Mouse (Mus musculus) lung, postnatal 0 days (tissue): ENCODE data around the gene Osm. TPM values are rescaled to one million over a fixed set of nuclear protein-coding genes. Genes with fewer than 3 reads are reported as not detected.

Source experiments
- ATAC-seq: fragments of 200-750 bp; cut with Nextera tagmentation; 2 replicates; pipeline ENCODE4 v1.8.0; 2017; ENCODE audit warnings: moderate library complexity
- DNase-seq: peaks from one replicate; pipeline ENCODE4 v3.0.0-alpha.2; 2016; ENCODE audit warnings: low spot score
- H3K27ac ChIP-seq: fragments of 300-500 bp; sonication (generic); 2 replicates; pipeline ENCODE4 v1.5.1; 2014; ENCODE audit warnings: antibody characterized with exemption, mild to moderate bottlenecking, low read length, mixed read lengths
- H3K27me3 ChIP-seq: fragments of 300-500 bp; sonication (generic); replicated peaks from 2 replicates; pipeline ENCODE4 v1.6.1; 2014; ENCODE audit warnings: low read length, mixed read lengths; ENCODE audit not compliant: insufficient read depth
- H3K36me3 ChIP-seq: fragments of 300-500 bp; sonication (generic); 2 replicates; pipeline ENCODE4 v1.6.1; 2014; ENCODE audit warnings: low read length, mixed read lengths; ENCODE audit not compliant: insufficient read depth
- H3K4me1 ChIP-seq: fragments of 300-500 bp; sonication (generic); 2 replicates; pipeline ENCODE4 v1.6.1; 2014; ENCODE audit warnings: antibody characterized with exemption, low read depth, low read length, mixed read lengths; ENCODE audit not compliant: insufficient read depth
- H3K4me2 ChIP-seq: fragments of 300-500 bp; sonication (generic); replicated peaks from 2 replicates; pipeline ENCODE4 v1.6.1; 2014; ENCODE audit warnings: low read depth, mild to moderate bottlenecking, low read length, moderate library complexity, mixed read lengths
- H3K4me3 ChIP-seq: fragments of 300-500 bp; sonication (generic); 2 replicates; pipeline ENCODE4 v1.5.1; 2014; ENCODE audit warnings: low read depth, low read length
- H3K9ac ChIP-seq: fragments of 300-500 bp; sonication (generic); replicated peaks from 2 replicates; pipeline ENCODE4 v1.6.1; 2014; ENCODE audit warnings: low read depth, mild to moderate bottlenecking
- H3K9me3 ChIP-seq: fragments of 300-500 bp; sonication (generic); 2 replicates; pipeline ENCODE4 v1.6.1; 2016; ENCODE audit warnings: low read length, mixed read lengths
- CTCF ChIP-seq: IDR thresholded peaks from 2 replicates; pipeline ENCODE4 v1.5.1; 2016; ENCODE audit warnings: antibody characterized with exemption, mild to moderate bottlenecking
- EP300 ChIP-seq: IDR thresholded peaks from 2 replicates; pipeline ENCODE4 v1.6.1; 2016; ENCODE audit warnings: antibody characterized with exemption, mild to moderate bottlenecking, control low read depth
- WGBS: fragments of 180-500 bp; shearing (Covaris S2); extraction: QIAGEN DNeasy Blood & Tissue Kit; methylation state at CpG from one replicate; pipeline ENCODE4 v1.1.7; 2014; 5-methylcytosine and 5-hydroxymethylcytosine counted together
- polyA plus RNA-seq: library from polyadenylated mRNA; unstranded; fragments of >200 nt; fragmentation: Nextera tagmentation; extraction: Ambion mirVana; gene quantifications from 2 replicates; pipeline ENCODE4 v1.2.1, GENCODE M21; 2015

Osm gene
- polyA plus RNA-seq, 1 experiment from 2014 or later = 0.69 TPM

DNA sequence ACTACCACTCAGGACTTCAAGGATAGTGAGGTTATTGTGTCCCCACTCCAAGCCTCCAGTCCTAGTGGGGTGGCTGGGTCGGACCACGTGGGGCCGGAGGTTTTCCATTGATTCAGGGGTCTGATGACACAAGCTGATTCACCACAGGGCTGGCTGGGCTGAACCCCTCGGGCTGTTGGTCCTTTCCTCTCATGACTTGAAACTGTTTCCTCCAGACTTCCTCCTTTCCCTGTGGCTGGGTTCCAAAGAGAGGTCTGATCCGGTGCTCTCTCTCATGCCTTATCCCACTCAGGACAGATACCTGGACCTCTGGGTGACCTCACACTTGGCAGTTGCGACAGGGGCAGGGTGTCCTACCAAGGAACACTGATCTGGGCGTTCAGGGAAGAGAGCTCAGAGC is 3.9 kb downstream of the Osm start:
- TF ChIP-seq EP300 = no peak
- TF ChIP-seq CTCF = no peak
- DNase-seq (no peak), ATAC-seq (no peak)
- Histone ChIP-seq H3K9ac (no peak overlapping the region), H3K4me3 (no peak overlapping the region), H3K9me3 (no peaks in the 10 kb centered on the region), H3K4me2 (no peak overlapping the region), H3K36me3 (no peaks in the 10 kb centered on the region), H3K27me3 (no peaks in the 10 kb centered on the region), H3K27ac (no peak overlapping the region), H3K4me1 (no peaks in the 10 kb centered on the region)
- WGBS = 53% methylated on average over 7 of the region's 7 CpGs

DNA sequence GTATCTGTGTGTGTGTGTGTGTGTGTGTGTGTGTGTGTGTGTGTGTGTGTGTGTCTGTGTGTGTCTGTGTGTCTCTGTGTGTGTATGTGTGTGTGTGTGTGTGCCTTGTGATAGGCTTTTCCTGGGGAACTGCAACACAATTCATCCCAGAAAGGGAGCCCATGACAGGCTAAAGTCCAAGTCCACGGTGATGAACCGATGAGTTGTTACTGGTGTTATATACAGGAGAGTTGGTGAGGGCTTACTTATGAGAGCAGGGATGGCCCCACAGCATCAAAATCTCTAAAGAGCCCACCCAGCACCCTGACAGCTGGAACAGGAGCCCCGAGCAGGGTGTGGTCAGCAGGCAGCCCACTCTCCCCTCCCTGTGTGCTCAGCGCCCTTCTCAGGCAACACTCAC is 5.0 kb downstream of the Osm start:
- Histone ChIP-seq H3K4me2 (no peak overlapping the region), H3K9me3 (no peaks in the 10 kb centered on the region), H3K4me3 (no peak overlapping the region), H3K27ac (no peak overlapping the region), H3K9ac (no peak overlapping the region), H3K36me3 (no peaks in the 10 kb centered on the region), H3K4me1 (no peaks in the 10 kb centered on the region), H3K27me3 (no peaks in the 10 kb centered on the region)
- ATAC-seq = no peak
- TF ChIP-seq CTCF (no peak), EP300 (no peak)
- no peak for DNase-seq
- 85% methylated on average over 4 of the region's 4 CpGs for WGBS

DNA sequence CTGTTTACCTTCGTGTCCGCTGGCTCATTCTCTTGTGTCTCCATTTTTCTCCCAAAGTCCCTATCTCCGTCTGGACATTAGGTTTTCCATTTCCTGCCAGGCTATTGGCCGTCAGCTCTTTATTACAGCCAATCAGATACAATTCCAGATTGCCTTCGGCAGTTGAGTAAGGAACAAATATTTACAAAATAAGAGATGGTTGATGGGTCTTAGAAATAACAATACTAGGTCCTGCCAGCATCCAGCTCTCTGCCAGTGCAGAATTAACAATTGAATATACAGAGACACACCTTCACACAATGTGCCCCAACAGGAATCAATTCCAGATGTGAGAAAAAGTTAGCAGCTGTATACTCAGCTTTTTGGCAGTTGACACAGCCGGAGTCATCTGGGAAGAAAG is 9.9 kb downstream of the Osm start:
- H3K9ac ChIP-seq = no peak overlapping the region
- ATAC-seq = no peak
- H3K4me3 ChIP-seq = no peak overlapping the region
- H3K4me1 ChIP-seq = no peaks in the 10 kb centered on the region
- H3K36me3 ChIP-seq = no peaks in the 10 kb centered on the region
- H3K27ac ChIP-seq = no peak overlapping the region
- WGBS = 39% methylated on average over 6 of the region's 6 CpGs
- H3K27me3 ChIP-seq = no peaks in the 10 kb centered on the region
- no peak for DNase-seq
- H3K9me3 ChIP-seq = no peaks in the 10 kb centered on the region
- TF ChIP-seq EP300 (no peak), CTCF (no peak)
- H3K4me2 ChIP-seq = no peak overlapping the region

DNA sequence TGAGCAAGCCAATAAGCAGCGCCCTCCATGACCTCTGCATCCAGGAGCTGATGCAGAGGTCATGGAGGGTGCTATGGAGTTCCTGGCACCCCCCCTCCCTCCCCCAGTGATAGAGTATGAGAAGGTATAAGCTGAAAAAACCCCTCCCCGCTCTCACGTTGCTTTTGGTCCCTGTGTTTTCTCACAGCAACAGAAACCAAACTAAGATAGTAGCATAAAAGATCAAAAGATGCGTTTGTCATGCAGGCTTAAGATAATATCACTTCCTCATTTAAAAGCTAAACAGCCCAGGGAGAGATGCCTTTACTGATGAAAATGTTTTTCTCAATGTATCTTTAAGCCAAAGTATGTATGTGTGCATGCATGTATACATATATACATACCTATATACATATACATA is 10.4 kb downstream of the Osm start:
- H3K27me3 ChIP-seq = no peaks in the 10 kb centered on the region
- no peak for ATAC-seq
- no peak overlapping the region for H3K4me3 ChIP-seq
- no peaks in the 10 kb centered on the region for H3K9me3 ChIP-seq
- H3K4me2 ChIP-seq = no peak overlapping the region
- H3K9ac ChIP-seq = no peak overlapping the region
- H3K4me1 ChIP-seq = no peaks in the 10 kb centered on the region
- H3K36me3 ChIP-seq = no peaks in the 10 kb centered on the region
- no peak for TF ChIP-seq EP300
- no peak for TF ChIP-seq CTCF
- DNase-seq = no peak
- H3K27ac ChIP-seq = no peak overlapping the region
- WGBS = 67% methylated on average over 4 of the region's 4 CpGs

DNA sequence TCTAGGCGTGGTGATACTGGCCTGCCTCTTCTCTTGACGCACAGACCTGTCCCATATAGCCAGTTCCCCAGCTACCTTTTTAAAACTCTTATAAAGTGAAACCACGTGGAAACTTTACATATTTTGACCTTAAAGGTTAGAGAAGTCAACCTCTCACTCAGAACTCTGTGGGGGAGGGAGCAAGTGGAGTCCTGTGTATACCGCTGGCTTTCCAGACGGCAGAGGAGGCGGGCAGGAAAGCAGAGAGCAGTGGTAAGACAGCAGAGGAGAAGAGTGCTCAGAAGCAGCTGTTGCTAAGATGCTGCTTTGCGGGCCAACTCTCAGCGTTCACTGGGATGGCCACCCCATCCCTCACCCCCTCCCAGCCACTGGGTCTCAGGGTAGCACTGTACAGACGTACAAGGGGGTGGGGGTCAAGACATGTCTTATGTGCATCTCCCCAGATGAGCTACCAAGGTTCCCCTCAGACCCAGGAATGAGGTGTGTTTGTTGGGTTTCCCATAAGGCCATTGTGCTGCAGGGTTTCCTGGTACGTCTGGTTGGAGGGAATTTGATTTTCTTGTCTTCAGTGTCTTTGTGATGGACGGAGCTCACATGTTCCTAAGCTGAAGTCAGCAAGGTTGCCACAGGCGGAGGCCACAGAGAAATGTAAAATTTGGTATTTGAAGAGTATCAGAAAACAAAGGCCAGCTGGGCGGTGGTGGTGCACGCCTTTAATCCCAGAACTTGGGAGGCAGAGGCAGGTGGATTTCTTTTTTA is 11.2 kb downstream of the Osm start:
- H3K4me2 ChIP-seq = no peak overlapping the region
- no peaks in the 10 kb centered on the region for H3K9me3 ChIP-seq
- 65% methylated on average over 14 of the region's 14 CpGs for WGBS
- DNase-seq = no peak
- no peak overlapping the region for H3K9ac ChIP-seq
- H3K27me3 ChIP-seq = no peaks in the 10 kb centered on the region
- ATAC-seq = no peak
- no peak overlapping the region for H3K27ac ChIP-seq
- no peak overlapping the region for H3K4me3 ChIP-seq
- H3K4me1 ChIP-seq = no peaks in the 10 kb centered on the region
- no peaks in the 10 kb centered on the region for H3K36me3 ChIP-seq
- no peak for TF ChIP-seq EP300
- TF ChIP-seq CTCF = no peak

DNA sequence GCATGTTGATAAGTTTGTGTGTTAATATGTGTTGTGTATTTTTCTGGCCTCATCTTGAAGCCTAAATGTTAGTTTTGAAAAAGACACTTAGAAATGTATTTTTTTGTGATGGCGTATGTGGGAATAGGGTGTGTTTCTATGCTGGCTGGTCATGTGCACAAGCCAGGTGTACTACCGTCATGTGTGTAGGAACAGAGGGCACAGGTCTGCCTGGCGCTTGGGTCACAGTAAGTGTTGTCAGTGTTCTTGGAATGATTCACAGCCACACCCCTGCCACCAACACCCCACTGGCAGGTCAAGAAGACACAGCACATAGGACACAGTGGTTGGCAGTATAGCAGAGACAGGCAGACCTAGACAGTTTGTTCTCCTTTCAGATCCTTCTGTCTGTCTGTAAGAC is 12.9 kb downstream of the Osm start:
- DNase-seq (no peak), ATAC-seq (no peak)
- Histone ChIP-seq H3K27ac (no peak overlapping the region), H3K36me3 (no peaks in the 10 kb centered on the region), H3K9me3 (no peaks in the 10 kb centered on the region), H3K27me3 (no peaks in the 10 kb centered on the region), H3K4me2 (no peak overlapping the region), H3K4me1 (no peaks in the 10 kb centered on the region), H3K4me3 (no peak overlapping the region), H3K9ac (no peak overlapping the region)
- no peak for TF ChIP-seq EP300
- no peak for TF ChIP-seq CTCF
- WGBS = 81% methylated on average over 3 of the region's 3 CpGs

DNA sequence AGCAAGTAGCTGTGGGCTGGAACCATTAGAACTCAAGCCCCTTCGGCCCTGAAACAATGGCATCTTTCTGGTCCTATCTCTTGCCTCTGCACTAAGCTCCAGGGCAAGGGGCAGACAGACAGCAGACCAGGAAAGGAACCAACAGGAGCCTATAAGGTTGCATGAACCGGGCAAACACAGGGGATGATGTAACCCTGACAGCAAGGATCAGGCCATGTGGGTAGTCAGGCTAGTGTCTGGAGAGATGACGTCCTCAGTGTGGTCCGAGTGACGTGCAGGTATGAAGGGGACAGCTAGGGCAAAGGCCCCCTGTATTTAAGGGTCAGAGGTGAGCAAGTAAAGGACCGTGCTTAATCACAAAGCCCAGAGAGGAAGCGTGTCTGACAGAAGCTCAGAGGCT is 14.1 kb downstream of the Osm start:
- H3K36me3 ChIP-seq = no peaks in the 10 kb centered on the region
- H3K27ac ChIP-seq = no peak overlapping the region
- H3K4me3 ChIP-seq = no peak overlapping the region
- no peaks in the 10 kb centered on the region for H3K27me3 ChIP-seq
- no peak for ATAC-seq
- TF ChIP-seq EP300 (no peak), CTCF (no peak)
- no peaks in the 10 kb centered on the region for H3K4me1 ChIP-seq
- no peak for DNase-seq
- H3K9ac ChIP-seq = no peak overlapping the region
- WGBS = 67% methylated on average over 7 of the region's 7 CpGs
- H3K9me3 ChIP-seq = no peaks in the 10 kb centered on the region
- H3K4me2 ChIP-seq = no peak overlapping the region
